Mouse (Mus musculus) forebrain, embryonic 12.5 days (tissue): ENCODE measurements around the gene Col12a1. TPM values are rescaled to one million over a fixed set of nuclear protein-coding genes. Genes with fewer than 3 reads are reported as not detected.
"Not testable (repeated sequence)": the region's sequence is repeated elsewhere in the genome, so short reads cannot be mapped to it uniquely, and the experiment has no call there.

Experiments used
- ATAC-seq: fragments of 200-750 bp; cut with Nextera tagmentation; 2 replicates; pipeline ENCODE4 v1.8.0; 2017; ENCODE audit warnings: moderate TSS enrichment; ENCODE audit not compliant: low FRiP score
- H3K27ac ChIP-seq: fragments of 300-500 bp; sonication (generic); 2 replicates; pipeline ENCODE4 v1.5.1; 2016; ENCODE audit warnings: mild to moderate bottlenecking
- H3K27me3 ChIP-seq: fragments of 300-500 bp; sonication (generic); 2 replicates; pipeline ENCODE4 v1.6.1; 2016; ENCODE audit warnings: mild to moderate bottlenecking
- H3K36me3 ChIP-seq: fragments of 300-500 bp; sonication (generic); replicated peaks from 2 replicates; pipeline ENCODE4 v1.6.1; 2016; ENCODE audit warnings: mild to moderate bottlenecking
- H3K4me1 ChIP-seq: fragments of 300-500 bp; sonication (generic); 2 replicates; pipeline ENCODE4 v1.6.1; 2016
- H3K4me2 ChIP-seq: fragments of 300-500 bp; sonication (generic); 2 replicates; pipeline ENCODE4 v1.6.1; 2016; ENCODE audit warnings: mild to moderate bottlenecking, moderate library complexity
- H3K4me3 ChIP-seq: fragments of 300-500 bp; sonication (generic); replicated peaks from 2 replicates; pipeline ENCODE4 v1.5.1; 2016; ENCODE audit warnings: mild to moderate bottlenecking
- H3K9ac ChIP-seq: fragments of 300-500 bp; sonication (generic); 2 replicates; pipeline ENCODE4 v1.6.1; 2016; ENCODE audit warnings: mild to moderate bottlenecking
- H3K9me3 ChIP-seq: fragments of 300-500 bp; sonication (generic); 2 replicates; pipeline ENCODE4 v1.6.1; 2016
- WGBS: fragments of 180-500 bp; shearing (Covaris S2); methylation state at CpG from one replicate; pipeline ENCODE4 v1.1.7; 2016; 5-methylcytosine and 5-hydroxymethylcytosine counted together
- polyA plus RNA-seq: library from polyadenylated mRNA; unstranded; fragments of >200 nt; fragmentation: Nextera tagmentation; extraction: Ambion mirVana; gene quantifications from 2 replicates; pipeline ENCODE4 v1.2.1, GENCODE M21; 2016

The Col12a1 gene
- polyA plus RNA-seq, 1 experiment from 2014 or later, result 19.4 TPM

GRCm38 (mm10) chr9:79686049-79686448, 32.6 kb downstream of the Col12a1 start:
- no peaks in the 10 kb centered on the region for H3K27me3 ChIP-seq
- WGBS, result 32% methylated on average over 1 of the region's 1 CpGs
- no peak for ATAC-seq
- no peak overlapping the region for H3K27ac ChIP-seq
- H3K4me1 ChIP-seq, result peaks cover 12% of the 10 kb centered on the region
- H3K4me2 ChIP-seq, result no peak overlapping the region
- H3K9ac ChIP-seq, result no peak overlapping the region
- H3K9me3 ChIP-seq, result no peaks in the 10 kb centered on the region
- no peak overlapping the region for H3K4me3 ChIP-seq
- H3K36me3 ChIP-seq, result no peaks in the 10 kb centered on the region

DNA sequence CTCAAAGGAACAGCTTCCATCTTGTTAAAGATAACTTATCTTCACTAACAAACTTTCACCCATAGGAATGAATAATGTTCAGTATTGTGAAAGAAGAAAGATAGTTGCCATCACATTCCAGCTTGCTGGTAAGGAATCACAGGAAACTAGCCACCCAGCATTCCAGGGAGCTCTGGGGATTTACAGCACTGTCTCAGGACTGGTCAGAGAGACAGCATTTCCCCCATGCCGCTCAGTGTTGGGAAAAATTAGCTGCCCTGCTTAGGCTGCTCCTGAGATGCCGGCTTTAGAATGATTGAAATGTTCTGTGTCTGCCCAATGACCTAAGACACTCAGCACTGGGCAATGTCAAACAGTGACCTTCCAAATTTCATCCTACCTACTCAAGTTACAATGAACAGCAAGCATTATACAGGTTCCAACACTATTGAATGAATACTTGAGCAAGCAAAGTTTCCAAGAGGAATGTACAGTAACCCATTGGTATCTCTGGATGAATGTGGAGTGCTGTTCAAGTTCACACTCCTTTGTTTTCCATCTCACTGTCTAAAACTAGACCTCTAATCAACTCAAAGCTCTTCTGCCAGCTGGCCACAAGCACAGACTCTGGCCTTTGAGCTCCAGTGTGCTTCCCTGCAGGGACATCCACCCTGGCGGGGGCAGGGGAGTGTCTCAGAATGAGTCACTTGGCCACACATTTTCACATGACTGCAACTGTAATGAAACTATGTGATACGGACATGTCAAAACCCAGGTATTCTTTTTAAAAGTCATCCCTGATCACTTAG, 38.0 kb downstream of the Col12a1 start:
- H3K4me3 ChIP-seq, result no peak overlapping the region
- no peaks in the 10 kb centered on the region for H3K4me1 ChIP-seq
- H3K27ac ChIP-seq, result no peak overlapping the region
- H3K36me3 ChIP-seq, result no peaks in the 10 kb centered on the region
- no peak for ATAC-seq
- H3K4me2 ChIP-seq, result no peak overlapping the region
- no peaks in the 10 kb centered on the region for H3K27me3 ChIP-seq
- WGBS, result 87% methylated on average over 4 of the region's 4 CpGs
- no peak overlapping the region for H3K9ac ChIP-seq
- H3K9me3 ChIP-seq, result no peaks in the 10 kb centered on the region

DNA sequence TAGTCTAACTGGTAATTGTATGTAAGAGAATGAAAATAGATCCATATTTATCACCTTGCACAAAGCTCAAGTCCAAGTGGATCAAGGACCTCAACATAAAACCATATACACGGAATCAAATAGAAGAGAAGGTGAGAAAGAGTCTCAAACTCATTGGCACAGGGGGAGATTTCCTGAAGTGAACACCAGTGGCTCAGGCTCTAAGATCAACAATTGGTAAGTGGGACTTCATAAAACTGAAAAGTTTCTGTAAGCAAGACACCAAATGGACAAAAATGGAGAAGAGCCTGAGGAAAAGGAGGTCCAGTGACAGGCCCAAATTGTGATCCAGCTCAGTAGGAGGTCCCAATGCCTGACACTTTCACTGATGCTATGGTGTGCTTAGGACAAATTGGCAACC, 49.8 kb downstream of the Col12a1 start:
- H3K4me3 ChIP-seq, H3K9ac ChIP-seq, H3K27me3 ChIP-seq, H3K4me1 ChIP-seq, H3K4me2 ChIP-seq, H3K9me3 ChIP-seq, H3K27ac ChIP-seq, ATAC-seq, H3K36me3 ChIP-seq: not testable (repeated sequence)
- WGBS, result 87% methylated on average over 1 of the region's 1 CpGs

DNA sequence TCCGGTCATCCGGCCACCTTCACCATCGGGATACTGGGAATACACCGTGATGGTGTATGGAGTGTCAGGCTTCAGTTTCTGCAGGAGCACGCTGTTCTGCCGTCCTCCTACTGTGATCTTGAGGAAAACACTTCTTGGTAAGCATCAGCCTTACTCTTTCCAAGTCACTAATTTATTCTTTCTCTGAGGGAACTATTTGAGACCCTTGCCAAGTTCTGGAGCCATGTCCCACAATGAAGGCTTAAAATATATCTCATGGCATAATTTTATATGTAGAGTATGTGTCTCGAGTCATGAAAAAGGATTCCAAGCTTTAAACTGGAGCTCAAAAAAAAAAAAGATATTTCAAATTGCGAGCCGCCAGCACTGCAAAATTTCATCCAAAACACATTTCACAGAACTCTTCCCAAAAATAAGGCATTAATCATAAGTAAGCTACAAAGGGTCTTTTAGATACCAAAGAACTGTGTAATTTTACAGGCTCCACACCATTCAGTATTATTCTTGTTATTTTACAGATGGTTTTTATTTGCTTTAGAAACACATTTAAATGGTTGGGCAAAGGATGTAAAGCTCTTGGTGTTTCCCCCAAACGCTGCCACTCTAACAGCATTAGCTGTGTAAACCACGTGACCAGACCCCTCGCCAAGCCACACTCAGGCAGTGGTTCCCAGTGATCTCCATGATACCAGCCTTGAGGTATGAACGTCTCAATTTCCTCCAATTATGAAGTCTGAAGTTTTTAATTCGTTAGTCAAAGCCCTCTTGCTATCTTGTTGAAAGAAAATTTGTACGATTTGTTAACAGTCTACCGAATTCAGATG, 65.1 kb downstream of the Col12a1 start:
- H3K4me1 ChIP-seq, result no peaks in the 10 kb centered on the region
- no peak overlapping the region for H3K27ac ChIP-seq
- H3K27me3 ChIP-seq, result no peaks in the 10 kb centered on the region
- H3K36me3 ChIP-seq, result no peaks in the 10 kb centered on the region
- no peak overlapping the region for H3K4me3 ChIP-seq
- H3K9me3 ChIP-seq, result no peaks in the 10 kb centered on the region
- H3K9ac ChIP-seq, result no peak overlapping the region
- no peak for ATAC-seq
- H3K4me2 ChIP-seq, result no peak overlapping the region
- WGBS, result 90% methylated on average over 16 of the region's 16 CpGs

GRCm38 (mm10) chr9:79648587-79648986, 70.0 kb downstream of the Col12a1 start:
- Histone ChIP-seq H3K4me3 (no peak overlapping the region), H3K4me1 (no peaks in the 10 kb centered on the region), H3K9ac (no peak overlapping the region), H3K27me3 (no peaks in the 10 kb centered on the region), H3K27ac (no peak overlapping the region), H3K4me2 (no peak overlapping the region), H3K9me3 (no peaks in the 10 kb centered on the region), H3K36me3 (no peaks in the 10 kb centered on the region)
- WGBS, result 84% methylated on average over 9 of the region's 9 CpGs
- ATAC-seq, result no peak

GRCm38 (mm10) chr9:79645757-79646156, 72.9 kb downstream of the Col12a1 start:
- Histone ChIP-seq H3K4me1 (no peaks in the 10 kb centered on the region), H3K27me3 (no peaks in the 10 kb centered on the region), H3K9ac (no peak overlapping the region), H3K4me2 (no peak overlapping the region), H3K36me3 (no peaks in the 10 kb centered on the region), H3K4me3 (no peak overlapping the region), H3K9me3 (no peaks in the 10 kb centered on the region), H3K27ac (no peak overlapping the region)
- WGBS, result 80% methylated on average over 3 of the region's 3 CpGs
- ATAC-seq, result no peak

DNA sequence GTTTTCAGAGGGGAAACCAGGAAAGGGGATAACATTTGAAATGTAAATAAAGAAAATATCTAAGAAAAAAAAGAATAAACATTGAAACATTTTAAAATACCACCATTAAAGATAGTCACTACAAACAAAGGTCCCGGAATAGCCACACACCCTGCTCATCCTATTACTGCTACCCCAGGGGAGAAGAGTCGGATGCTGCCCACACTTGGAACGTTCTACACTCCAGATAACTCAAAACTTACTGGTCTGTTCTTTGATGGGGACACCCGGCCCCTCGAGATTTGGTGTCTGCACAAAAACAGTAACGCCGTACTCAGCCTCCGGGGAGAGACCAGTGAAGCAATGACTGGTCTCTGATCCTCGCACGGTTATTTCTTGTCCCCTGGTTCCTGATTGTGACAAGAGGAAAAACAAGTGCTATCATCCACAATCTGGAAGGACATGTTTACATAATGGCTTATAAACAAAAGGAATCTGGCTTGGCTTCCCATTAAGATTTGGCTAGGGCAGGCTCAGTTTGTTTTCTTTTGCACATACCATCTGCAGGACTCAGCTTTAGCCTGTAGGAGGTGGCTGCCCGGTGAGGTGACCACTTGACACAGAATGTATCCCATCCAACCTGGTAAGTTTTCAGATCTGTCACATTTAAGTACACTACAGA, 79.1 kb downstream of the Col12a1 start:
- Histone ChIP-seq H3K36me3 (no peaks in the 10 kb centered on the region), H3K4me2 (no peak overlapping the region), H3K27me3 (no peaks in the 10 kb centered on the region), H3K4me1 (no peaks in the 10 kb centered on the region), H3K9me3 (no peaks in the 10 kb centered on the region), H3K9ac (no peak overlapping the region), H3K4me3 (no peak overlapping the region), H3K27ac (no peak overlapping the region)
- no peak for ATAC-seq
- 88% methylated on average over 11 of the region's 11 CpGs for WGBS

GRCm38 (mm10) chr9:79637879-79638278, 80.8 kb downstream of the Col12a1 start:
- H3K4me3 ChIP-seq, result no peak overlapping the region
- no peaks in the 10 kb centered on the region for H3K9me3 ChIP-seq
- WGBS, result 77% methylated on average over 4 of the region's 4 CpGs
- no peak overlapping the region for H3K9ac ChIP-seq
- no peak overlapping the region for H3K27ac ChIP-seq
- no peaks in the 10 kb centered on the region for H3K4me1 ChIP-seq
- H3K27me3 ChIP-seq, result no peaks in the 10 kb centered on the region
- no peak overlapping the region for H3K4me2 ChIP-seq
- H3K36me3 ChIP-seq, result no peaks in the 10 kb centered on the region
- ATAC-seq, result no peak

DNA sequence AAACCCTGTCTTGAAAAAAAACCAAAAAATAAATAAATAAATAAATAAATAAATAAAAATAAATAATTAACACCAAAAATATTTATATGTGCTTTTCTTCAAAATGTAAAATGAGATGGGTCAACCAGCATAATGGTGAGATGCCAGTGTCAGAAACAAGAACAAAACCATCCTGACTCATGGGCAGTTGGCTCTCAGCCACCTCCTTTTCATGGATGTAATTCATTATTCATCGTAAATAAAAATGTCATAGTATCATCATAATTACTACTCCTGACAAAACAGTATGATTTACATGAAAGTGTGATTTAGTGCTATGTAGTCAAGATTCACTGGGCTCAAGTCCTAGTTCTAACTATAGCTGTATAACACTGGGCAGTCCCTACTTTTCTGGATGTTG, 84.6 kb downstream of the Col12a1 start:
- ATAC-seq, result no peak
- Histone ChIP-seq H3K4me3 (no peak overlapping the region), H3K36me3 (no peaks in the 10 kb centered on the region), H3K9me3 (no peaks in the 10 kb centered on the region), H3K9ac (no peak overlapping the region), H3K4me2 (no peak overlapping the region), H3K27ac (no peak overlapping the region), H3K4me1 (no peaks in the 10 kb centered on the region), H3K27me3 (no peaks in the 10 kb centered on the region)
- WGBS, result 91% methylated on average over 1 of the region's 1 CpGs

DNA sequence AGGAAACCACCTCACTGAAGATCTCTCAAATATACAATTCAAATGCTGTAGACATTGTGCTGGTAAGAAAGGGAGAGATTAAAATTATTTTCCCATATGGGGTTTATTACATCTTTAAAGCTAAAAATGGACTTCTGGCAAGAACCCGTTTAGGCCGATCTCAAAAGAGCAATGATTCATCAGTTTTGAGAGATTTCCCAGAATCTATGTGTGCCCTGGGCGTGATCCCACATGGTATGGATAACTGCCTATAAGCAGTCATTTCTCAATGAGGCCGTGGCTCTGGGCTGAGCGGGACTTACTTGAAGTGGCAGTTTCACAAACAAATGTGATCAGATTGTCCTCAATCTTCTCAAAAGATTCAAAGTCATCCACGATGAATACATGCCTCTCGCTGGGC, 87.4 kb downstream of the Col12a1 start:
- Histone ChIP-seq H3K27me3 (no peaks in the 10 kb centered on the region), H3K27ac (no peak overlapping the region), H3K4me1 (no peaks in the 10 kb centered on the region), H3K9me3 (no peaks in the 10 kb centered on the region), H3K36me3 (no peaks in the 10 kb centered on the region), H3K4me3 (no peak overlapping the region), H3K9ac (no peak overlapping the region), H3K4me2 (no peak overlapping the region)
- no peak for ATAC-seq
- 92% methylated on average over 7 of the region's 7 CpGs for WGBS

- Histone ChIP-seq H3K9me3 (no peaks in the 10 kb centered on the region), H3K27me3 (no peaks in the 10 kb centered on the region), H3K4me2 (no peak overlapping the region), H3K9ac (no peak overlapping the region), H3K4me1 (peaks cover 4% of the 10 kb centered on the region; the same call in 1 of the 2 replicates), H3K27ac (no peak overlapping the region), H3K4me3 (no peak overlapping the region), H3K36me3 (no peaks in the 10 kb centered on the region)
- ATAC-seq, result no peak
- 83% methylated on average over 6 of the region's 6 CpGs for WGBS
These were observed 99.6 kb downstream of the Col12a1 start for GRCm38 (mm10) chr9:79618839-79619597.

DNA sequence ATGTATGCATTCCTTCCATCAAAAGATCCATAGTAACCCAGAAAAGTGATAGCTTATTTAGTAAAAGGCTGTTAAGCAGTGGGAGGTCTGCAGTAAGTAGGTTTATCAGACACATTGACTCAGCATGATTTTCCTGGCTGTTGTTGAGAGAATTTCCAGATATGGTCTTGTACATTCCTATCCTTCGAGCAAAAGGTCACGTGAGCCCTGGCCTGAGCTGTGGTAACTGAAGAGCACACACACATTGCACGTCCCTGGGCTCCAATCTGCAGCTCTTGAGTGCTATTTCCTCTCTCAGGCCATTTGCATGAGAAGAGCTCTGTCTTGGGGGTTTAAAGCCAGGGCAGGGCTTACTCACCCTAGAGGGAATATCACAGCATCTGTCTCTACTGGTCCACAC, 101.3 kb downstream of the Col12a1 start:
- Histone ChIP-seq H3K9me3 (no peaks in the 10 kb centered on the region), H3K4me1 (peaks cover 4% of the 10 kb centered on the region; the same call in 1 of the 2 replicates), H3K9ac (no peak overlapping the region), H3K4me2 (no peak overlapping the region), H3K27me3 (no peaks in the 10 kb centered on the region), H3K27ac (no peak overlapping the region), H3K4me3 (no peak overlapping the region), H3K36me3 (no peaks in the 10 kb centered on the region)
- 18% methylated on average over 3 of the region's 3 CpGs for WGBS
- ATAC-seq, result no peak
